Mouse (Mus musculus) olfactory bulb, adult 2 months (tissue): ENCODE results near the gene Cyp2c23.

Experiments used
- CTCF ChIP-seq: fragments of 200-500 bp; IDR thresholded peaks from 2 replicates; pipeline ENCODE4 v1.5.1; 2012; ENCODE audit warnings: low read depth, mild to moderate bottlenecking, low read length, moderate library complexity; ENCODE audit not compliant: insufficient read depth
- POLR2A ChIP-seq: fragments of 200-500 bp; IDR thresholded peaks from 2 replicates; pipeline ENCODE4 v1.6.1; 2012; ENCODE audit warnings: mild to moderate bottlenecking, low read depth, low read length, moderate library complexity; ENCODE audit not compliant: insufficient read depth

DNA sequence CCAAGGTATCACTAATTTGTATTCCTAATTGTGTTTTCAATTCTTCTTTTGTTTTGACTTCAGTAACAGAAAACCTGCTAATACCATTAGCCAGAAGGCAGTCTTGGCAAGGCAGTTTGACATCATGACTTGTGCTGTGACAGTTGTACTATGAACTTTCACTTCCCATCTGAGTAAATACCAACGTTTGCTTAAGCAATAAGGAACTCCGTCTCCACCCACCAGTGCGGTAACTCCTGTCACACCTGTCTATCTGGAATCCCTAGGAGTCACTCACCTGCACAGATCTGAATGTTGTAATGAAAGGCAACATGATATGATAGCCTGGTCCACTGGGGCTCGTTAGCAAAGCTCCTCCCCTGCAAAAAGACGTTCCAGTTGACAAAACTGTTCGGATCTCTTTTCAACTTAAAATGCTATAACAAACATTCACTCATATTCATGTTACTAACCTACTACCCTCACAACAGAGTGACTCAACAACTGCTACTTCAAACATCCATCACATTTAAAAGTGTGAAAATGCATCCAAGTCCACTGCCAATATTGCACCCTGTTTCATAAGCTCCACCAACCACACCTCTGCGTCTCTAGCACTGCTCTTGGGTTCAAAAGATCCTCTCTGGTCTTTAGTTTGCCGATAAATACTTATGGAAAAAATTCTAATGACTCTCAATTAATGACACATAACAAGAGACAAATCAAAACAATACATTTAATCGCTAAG lies 38.5 kb upstream of the Cyp2c23 start:
- no peak for TF ChIP-seq CTCF
- no peak for TF ChIP-seq POLR2A
